Mouse (Mus musculus): ENCODE measurements around the gene Pacsin2. TPM values are rescaled to one million over a fixed set of nuclear protein-coding genes. Genes with fewer than 3 reads are reported as not detected.

The Pacsin2 gene
- polyA plus RNA-seq, 1 experiment, result 94.9 TPM

- Histone ChIP-seq H3K27ac (ENCODE audit: insufficient read depth, low read length) (no peak overlapping the region), H3K27me3 (ENCODE audit: control insufficient read depth, insufficient read depth, low read length) (no peaks in the 10 kb centered on the region), H3K4me3 (replicated peaks; ENCODE audit: insufficient read depth, low read depth, low read length) (no peak overlapping the region), H3K4me1 (ENCODE audit: control insufficient read depth, insufficient read depth, low read length) (no peaks in the 10 kb centered on the region)
- 84% methylated on average over 6 of the region's 6 CpGs for WGBS
- DNase-seq, result no peak
- TF ChIP-seq CTCF (IDR thresholded peaks at IDR 0.05; ENCODE audit: borderline replicate concordance, insufficient read depth, low read depth, low read length), result no peak
- no peak for TF ChIP-seq POLR2A (IDR thresholded peaks at IDR 0.05; ENCODE audit: borderline replicate concordance, insufficient read depth, low read length)
Observed at GRCm38 (mm10) chr15:83417916-83418315, 46.5 kb downstream of the Pacsin2 start.

- TF ChIP-seq POLR2A (IDR thresholded peaks at IDR 0.05; ENCODE audit: borderline replicate concordance, insufficient read depth, low read length), result no peak
- H3K4me1 ChIP-seq (ENCODE audit: control insufficient read depth, insufficient read depth, low read length), result peaks cover 3% of the 10 kb centered on the region
- H3K27me3 ChIP-seq (ENCODE audit: control insufficient read depth, insufficient read depth, low read length), result no peaks in the 10 kb centered on the region
- no peak for DNase-seq
- 67% methylated on average over 7 of the region's 7 CpGs for WGBS
- H3K4me3 ChIP-seq (replicated peaks; ENCODE audit: insufficient read depth, low read depth, low read length), result no peak overlapping the region
- no peak overlapping the region for H3K27ac ChIP-seq (ENCODE audit: insufficient read depth, low read length)
Observed at GRCm38 (mm10) chr15:83417407-83417806, 47.0 kb downstream of the Pacsin2 start.

- Histone ChIP-seq H3K4me1 (ENCODE audit: control insufficient read depth, insufficient read depth, low read length) (peaks cover 3% of the 10 kb centered on the region), H3K27me3 (ENCODE audit: control insufficient read depth, insufficient read depth, low read length) (no peaks in the 10 kb centered on the region), H3K27ac (ENCODE audit: insufficient read depth, low read length) (no peak overlapping the region), H3K4me3 (replicated peaks; ENCODE audit: insufficient read depth, low read depth, low read length) (no peak overlapping the region)
- 87% methylated on average over 6 of the region's 6 CpGs for WGBS
- DNase-seq, result no peak
- TF ChIP-seq CTCF (IDR thresholded peaks at IDR 0.05; ENCODE audit: borderline replicate concordance, insufficient read depth, low read depth, low read length) (no peak), POLR2A (IDR thresholded peaks at IDR 0.05; ENCODE audit: borderline replicate concordance, insufficient read depth, low read length) (no peak)
Observed at GRCm38 (mm10) chr15:83415391-83415790, 49.0 kb downstream of the Pacsin2 start.

GRCm38 (mm10) chr15:83411616-83412015 is 52.8 kb downstream of the Pacsin2 start:
- no peak for TF ChIP-seq POLR2A (IDR thresholded peaks at IDR 0.05; ENCODE audit: borderline replicate concordance, insufficient read depth, low read length)
- no peak for TF ChIP-seq CTCF (IDR thresholded peaks at IDR 0.05; ENCODE audit: borderline replicate concordance, insufficient read depth, low read depth, low read length)
- WGBS, result 97% methylated on average over 4 of the region's 4 CpGs
- H3K4me3 ChIP-seq (replicated peaks; ENCODE audit: insufficient read depth, low read depth, low read length), result no peak overlapping the region

GRCm38 (mm10) chr15:83410735-83411134 is 53.7 kb downstream of the Pacsin2 start:
- Histone ChIP-seq H3K4me3 (replicated peaks; ENCODE audit: insufficient read depth, low read depth, low read length) (no peak overlapping the region), H3K4me1 (ENCODE audit: control insufficient read depth, insufficient read depth, low read length) (peaks cover 3% of the 10 kb centered on the region), H3K27ac (ENCODE audit: insufficient read depth, low read length) (no peak overlapping the region), H3K27me3 (ENCODE audit: control insufficient read depth, insufficient read depth, low read length) (no peaks in the 10 kb centered on the region)
- TF ChIP-seq POLR2A (IDR thresholded peaks at IDR 0.05; ENCODE audit: borderline replicate concordance, insufficient read depth, low read length), result no peak
- no peak for TF ChIP-seq CTCF (IDR thresholded peaks at IDR 0.05; ENCODE audit: borderline replicate concordance, insufficient read depth, low read depth, low read length)
- WGBS, result 93% methylated on average over 4 of the region's 4 CpGs
- DNase-seq, result no peak

More at GRCm38 (mm10) chr15:83411616-83412015, 52.8 kb downstream of the Pacsin2 start:
- H3K27ac ChIP-seq (ENCODE audit: insufficient read depth, low read length), result no peak overlapping the region
- DNase-seq, result no peak
- peaks cover 3% of the 10 kb centered on the region for H3K4me1 ChIP-seq (ENCODE audit: control insufficient read depth, insufficient read depth, low read length)
- H3K27me3 ChIP-seq (ENCODE audit: control insufficient read depth, insufficient read depth, low read length), result no peaks in the 10 kb centered on the region

- H3K4me3 ChIP-seq (replicated peaks; ENCODE audit: insufficient read depth, low read depth, low read length), result no peak overlapping the region
- DNase-seq, result no peak
- 81% methylated on average over 6 of the region's 6 CpGs for WGBS
- H3K27ac ChIP-seq (ENCODE audit: insufficient read depth, low read length), result no peak overlapping the region
- no peaks in the 10 kb centered on the region for H3K27me3 ChIP-seq (ENCODE audit: control insufficient read depth, insufficient read depth, low read length)
- H3K4me1 ChIP-seq (ENCODE audit: control insufficient read depth, insufficient read depth, low read length), result peaks cover 3% of the 10 kb centered on the region
- TF ChIP-seq CTCF (IDR thresholded peaks at IDR 0.05; ENCODE audit: borderline replicate concordance, insufficient read depth, low read depth, low read length) (no peak), POLR2A (IDR thresholded peaks at IDR 0.05; ENCODE audit: borderline replicate concordance, insufficient read depth, low read length) (no peak)
Observed at GRCm38 (mm10) chr15:83410270-83410669, 54.1 kb downstream of the Pacsin2 start.

- TF ChIP-seq POLR2A (IDR thresholded peaks at IDR 0.05; ENCODE audit: borderline replicate concordance, insufficient read depth, low read length), result no peak
- TF ChIP-seq CTCF (IDR thresholded peaks at IDR 0.05; ENCODE audit: borderline replicate concordance, insufficient read depth, low read depth, low read length), result no peak
- no peak overlapping the region for H3K27ac ChIP-seq (ENCODE audit: insufficient read depth, low read length)
- no peak overlapping the region for H3K4me3 ChIP-seq (replicated peaks; ENCODE audit: insufficient read depth, low read depth, low read length)
- peaks cover 3% of the 10 kb centered on the region for H3K4me1 ChIP-seq (ENCODE audit: control insufficient read depth, insufficient read depth, low read length)
- H3K27me3 ChIP-seq (ENCODE audit: control insufficient read depth, insufficient read depth, low read length), result no peaks in the 10 kb centered on the region
- 76% methylated on average over 8 of the region's 8 CpGs for WGBS
- DNase-seq, result no peak
Observed at GRCm38 (mm10) chr15:83408692-83409442, 55.5 kb downstream of the Pacsin2 start.

GRCm38 (mm10) chr15:83408216-83408615 is 56.2 kb downstream of the Pacsin2 start:
- H3K4me3 ChIP-seq (replicated peaks; ENCODE audit: insufficient read depth, low read depth, low read length), result no peak overlapping the region
- no peaks in the 10 kb centered on the region for H3K27me3 ChIP-seq (ENCODE audit: control insufficient read depth, insufficient read depth, low read length)
- peaks cover 3% of the 10 kb centered on the region for H3K4me1 ChIP-seq (ENCODE audit: control insufficient read depth, insufficient read depth, low read length)
- no peak overlapping the region for H3K27ac ChIP-seq (ENCODE audit: insufficient read depth, low read length)
- DNase-seq, result no peak
- TF ChIP-seq CTCF (IDR thresholded peaks at IDR 0.05; ENCODE audit: borderline replicate concordance, insufficient read depth, low read depth, low read length), result no peak
- no peak for TF ChIP-seq POLR2A (IDR thresholded peaks at IDR 0.05; ENCODE audit: borderline replicate concordance, insufficient read depth, low read length)
- 91% methylated on average over 5 of the region's 5 CpGs for WGBS

Measured in cerebellum, adult 2 months (tissue).